19 mouse cellular contexts compared by ENCODE assay signal in the genomic region with DNA sequence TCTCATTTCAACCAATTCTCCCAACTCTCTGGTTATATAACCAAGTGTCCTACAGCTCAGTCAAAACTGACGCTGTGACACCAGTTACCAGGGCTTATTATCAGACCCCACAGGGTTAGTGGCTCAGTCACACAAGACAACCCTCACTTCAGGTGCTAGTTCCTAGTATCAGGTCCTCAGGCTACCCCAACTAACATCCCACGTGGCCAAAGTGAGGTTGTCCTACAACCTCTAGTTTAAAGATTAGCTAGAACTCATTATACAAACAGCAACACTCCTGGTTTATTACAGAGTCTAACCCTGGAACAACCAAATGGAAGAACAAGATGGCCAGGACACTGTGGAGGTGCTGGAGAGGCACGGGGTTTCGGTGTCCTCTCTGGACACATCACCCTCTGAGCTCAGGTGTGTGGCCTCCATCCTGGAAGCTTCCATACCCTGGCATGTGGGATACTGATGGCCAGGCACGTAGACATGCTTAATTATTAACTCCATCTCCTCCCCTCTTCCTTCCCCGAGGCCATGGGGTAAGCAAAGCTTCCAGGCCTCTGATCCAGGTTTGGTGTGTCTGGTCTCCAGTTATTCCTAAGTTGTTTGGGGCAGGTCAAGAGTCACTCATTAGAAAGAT. TPM values are rescaled to one million over a fixed set of nuclear protein-coding genes. Genes with fewer than 3 reads are reported as not detected.
DNase-seq lines count a peak whose midpoint lies in the region; ATAC-seq and TF ChIP-seq lines count a peak whose summit lies in the region.
"Had no signal": no experiment of that assay in that cellular context is flagged by ENCODE, and none has a peak within 500 bp of the region (broad histone marks: within the 10 kb centered on the region; RNA-seq: fewer than 3 reads in every experiment).

No protein-coding gene starts in this region.

- H3K36me3 ChIP-seq in kidney, embryonic 16.5 days (ENCODE audit: insufficient read depth, low read length), result peaks cover 37% of the 10 kb centered on the region
- H3K36me3 ChIP-seq in liver, embryonic 13.5 days, result peaks cover 72% of the 10 kb centered on the region
- peaks cover 10% of the 10 kb centered on the region for H3K36me3 ChIP-seq in stomach, postnatal 0 days (ENCODE audit: control insufficient read depth, insufficient read depth, low read length)

- 67% methylated on average over 6 of the region's 6 CpGs for WGBS in kidney, embryonic 16.5 days
- WGBS in liver, embryonic 13.5 days (ENCODE audit: insufficient replicate concordance), result 74% methylated on average over 6 of the region's 6 CpGs
- WGBS in stomach, postnatal 0 days, result 59% methylated on average over 6 of the region's 6 CpGs

- H3K4me3 ChIP-seq in kidney, embryonic 16.5 days (ENCODE audit: low read length), result no peak overlapping the region
- no peak overlapping the region for H3K4me3 ChIP-seq in liver, embryonic 13.5 days (replicated peaks)
- H3K4me3 ChIP-seq in stomach, postnatal 0 days (ENCODE audit: low read depth, low read length), result no peak overlapping the region
- H3K4me3 ChIP-seq: hindbrain, embryonic 13.5 days; layer of hippocampus, adult 2 months; megakaryocyte, embryonic 14.5 days had no signal

- DNase-seq in kidney, adult 11 months, result peak; percentile 85
- DNase-seq in liver, embryonic 13.5 days, result no peak
- DNase-seq in stomach, postnatal 0 days (ENCODE audit: low spot score), result no peak
- no peak for DNase-seq in gastrocnemius, adult 18-20 months (ENCODE audit: low spot score)
- DNase-seq in ovary, postnatal 10 days (ENCODE audit: low spot score), result no peak
- no peak for DNase-seq in left cerebral cortex, postnatal 10 days (ENCODE audit: extremely low spot score in 1 of 2, low spot score in 2 of 2)
- DNase-seq: adrenal gland, postnatal 10 days; cerebellum, adult 18-20 months; gastrocnemius, postnatal 10 days; heart, postnatal 10 days; retina, postnatal 1 day; thymus, adult 18-20 months had no signal

- H3K4me1 ChIP-seq in kidney, embryonic 16.5 days (ENCODE audit: insufficient read depth, low read length), result peaks cover 10% of the 10 kb centered on the region
- peaks cover 33% of the 10 kb centered on the region for H3K4me1 ChIP-seq in liver, embryonic 13.5 days (replicated peaks)
- peaks cover under 1% of the 10 kb centered on the region; the same call in 1 of the 2 replicates for H3K4me1 ChIP-seq in stomach, postnatal 0 days (replicated peaks; ENCODE audit: control insufficient read depth, insufficient read depth)
- H3K4me1 ChIP-seq: hindbrain, embryonic 13.5 days had no signal

- H3K9ac ChIP-seq in kidney, embryonic 16.5 days (replicated peaks; ENCODE audit: low read length), result no peak overlapping the region
- H3K9ac ChIP-seq in liver, embryonic 13.5 days, result no peak overlapping the region
- no peak overlapping the region for H3K9ac ChIP-seq in stomach, postnatal 0 days (ENCODE audit: low read length)
- H3K9ac ChIP-seq: hindbrain, embryonic 13.5 days had no signal

- H3K27me3 ChIP-seq in kidney, embryonic 16.5 days (ENCODE audit: insufficient read depth, low read length), result no peaks in the 10 kb centered on the region
- no peaks in the 10 kb centered on the region for H3K27me3 ChIP-seq in liver, embryonic 13.5 days
- no peaks in the 10 kb centered on the region for H3K27me3 ChIP-seq in stomach, postnatal 0 days (ENCODE audit: control insufficient read depth, insufficient read depth, low read length)
- H3K27me3 ChIP-seq: hindbrain, embryonic 13.5 days; megakaryocyte, embryonic 14.5 days had no signal

- intact Hi-C loops in left cerebral cortex, postnatal 10 days (cut with DNase I), result no loop called here

- no peak overlapping the region for H3K4me2 ChIP-seq in kidney, embryonic 16.5 days (replicated peaks; ENCODE audit: low read depth, low read length)
- no peak overlapping the region for H3K4me2 ChIP-seq in liver, embryonic 13.5 days
- no peak overlapping the region for H3K4me2 ChIP-seq in stomach, postnatal 0 days (replicated peaks; ENCODE audit: low read depth)
- H3K4me2 ChIP-seq: hindbrain, embryonic 13.5 days had no signal

- no peak for TF ChIP-seq CTCF in stomach, postnatal 0 days (IDR thresholded peaks at IDR 0.05; ENCODE audit: low read depth)

- peak overlapping the region; percentile 83 for H3K27ac ChIP-seq in kidney, embryonic 16.5 days (ENCODE audit: low read length)
- H3K27ac ChIP-seq in liver, embryonic 13.5 days, result peak overlapping the region; percentile 73
- 0 out of 2 replicates have a peak overlapping the region, but pooled peaks have one; percentile 2 for H3K27ac ChIP-seq in stomach, postnatal 0 days (replicated peaks)
- H3K27ac ChIP-seq: hindbrain, embryonic 13.5 days; layer of hippocampus, adult 2 months had no signal

- peak; percentile 76 for ATAC-seq in kidney, embryonic 16.5 days (ENCODE audit: low FRiP score, low TSS enrichment)
- ATAC-seq in liver, embryonic 13.5 days (ENCODE audit: low read depth), result peak; percentile 44
- 0 out of 2 replicates have a peak, but pooled peaks have one; percentile 22 for ATAC-seq in stomach, postnatal 0 days (ENCODE audit: low FRiP score, low TSS enrichment)
- ATAC-seq: forebrain, embryonic 16.5 days; lung, postnatal 0 days had no signal

- H3K9me3 ChIP-seq in kidney, embryonic 16.5 days (ENCODE audit: low read length), result peaks cover 10% of the 10 kb centered on the region
- H3K9me3 ChIP-seq in liver, embryonic 13.5 days (replicated peaks), result no peaks in the 10 kb centered on the region
- 0 out of 2 replicates have a peak, but pooled peaks cover 3% of the 10 kb centered on the region for H3K9me3 ChIP-seq in stomach, postnatal 0 days (ENCODE audit: control insufficient read depth, low read length)
- H3K9me3 ChIP-seq: G1E; hindbrain, embryonic 13.5 days had no signal

- no peak for TF ChIP-seq EP300 in stomach, postnatal 0 days (optimal IDR thresholded peaks at IDR 0.05)

RNA-seq across cellular contexts. Expression of a gene that starts 9.5 kb away (rescaled TPM):
- 9.5 and 10.6 TPM in 2 replicates for polyA plus RNA-seq in kidney, embryonic 16.5 days (2015; fragmentation: Nextera tagmentation; extraction: Ambion mirVana)
- polyA plus RNA-seq in liver, embryonic 13.5 days (2015; fragmentation: Nextera tagmentation; extraction: Ambion mirVana), result 3.8 and 4.8 TPM in 2 replicates
- 4.3 and 5.9 TPM in 2 replicates for polyA plus RNA-seq in stomach, postnatal 0 days (2015; fragmentation: Nextera tagmentation; extraction: Ambion mirVana)
- 10 to 100 TPM; 13.0 to 13.2 TPM for total RNA-seq in gastrocnemius, adult 18-20 months (2021)
- total RNA-seq in left cerebral cortex, postnatal 10 days (2021), result 10 to 100 TPM; 27.1 to 31.2 TPM

RNA-seq across cellular contexts. Expression of a gene that starts 52.7 kb away (rescaled TPM):
- 533 and 571 TPM in 2 replicates for polyA plus RNA-seq in kidney, embryonic 16.5 days (2015; fragmentation: Nextera tagmentation; extraction: Ambion mirVana)
- polyA plus RNA-seq in liver, embryonic 13.5 days (2015; fragmentation: Nextera tagmentation; extraction: Ambion mirVana), result 368 and 385 TPM in 2 replicates
- 427 and 438 TPM in 2 replicates for polyA plus RNA-seq in stomach, postnatal 0 days (2015; fragmentation: Nextera tagmentation; extraction: Ambion mirVana)
- total RNA-seq in gastrocnemius, adult 18-20 months (2021), result 100 to 1,000 TPM; 342 to 368 TPM
- total RNA-seq in left cerebral cortex, postnatal 10 days (2021), result 100 to 1,000 TPM; 488 to 516 TPM

RNA-seq across cellular contexts. Expression of a gene that starts 52.7 kb away (rescaled TPM):
- polyA plus RNA-seq in kidney, embryonic 16.5 days (2015; fragmentation: Nextera tagmentation; extraction: Ambion mirVana), result 188 TPM in 2 replicates
- polyA plus RNA-seq in liver, embryonic 13.5 days (2015; fragmentation: Nextera tagmentation; extraction: Ambion mirVana), result 120 and 139 TPM in 2 replicates
- 86.5 and 90.7 TPM in 2 replicates for polyA plus RNA-seq in stomach, postnatal 0 days (2015; fragmentation: Nextera tagmentation; extraction: Ambion mirVana)
- total RNA-seq in gastrocnemius, adult 18-20 months (2021), result 100 to 1,000 TPM; 349 to 374 TPM
- total RNA-seq in left cerebral cortex, postnatal 10 days (2021), result 100 to 1,000 TPM; 143 TPM

Comparison
In these comparisons a context has a peak if more than half of its experiments do, and no peak if none do; other contexts are left out.
1. ATAC-seq: peak in every context shown above with its lines; median percentile 76 in kidney, embryonic 16.5 days; 44 in liver, embryonic 13.5 days; 22 in stomach, postnatal 0 days.
2. H3K27ac ChIP-seq: peak in every context shown above with its lines; median percentile 83 in kidney, embryonic 16.5 days; 73 in liver, embryonic 13.5 days; 2 in stomach, postnatal 0 days.